Mouse (Mus musculus): Measurements from ENCODE around the gene Olfr784. TPM values are rescaled to one million over a fixed set of nuclear protein-coding genes. Genes with fewer than 3 reads are reported as not detected.

The Olfr784 gene
- total RNA-seq (2023) = not detected

GRCm38 (mm10) chr10:129383783-129384182 lies at the start of gene Olfr784:
Olfr784 (plus strand) TSS chr10:129384083.

GRCm38 (mm10) chr10:129348550-129348949 lies 35.3 kb upstream of the Olfr784 start, which contains the start of gene Olfr782:
Olfr782 (plus strand) TSS chr10:129348850.

GRCm38 (mm10) chr10:129405126-129405525 lies 21.2 kb downstream of the Olfr784 start, which contains the start of gene Olfr785:
Olfr785 (plus strand) TSS chr10:129405426.

DNA sequence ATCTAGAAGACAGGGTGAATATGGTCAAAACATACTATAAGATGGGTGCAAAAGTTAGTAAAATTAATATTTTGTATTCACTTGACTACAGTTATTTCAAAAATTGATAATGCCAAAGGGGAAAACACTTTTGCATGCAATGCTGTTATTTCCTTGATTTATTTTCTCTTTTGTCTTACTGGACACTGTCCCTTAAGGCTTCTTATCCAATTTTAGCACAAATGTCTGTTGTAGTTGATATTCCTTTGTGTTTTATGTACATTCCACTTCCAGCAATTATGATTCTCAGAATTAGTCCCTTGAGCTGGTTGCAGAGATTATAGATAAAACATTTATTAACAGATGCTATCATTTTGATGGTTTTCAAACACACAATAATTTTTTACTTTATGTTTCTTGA lies 43.1 kb downstream of the Olfr784 start, which contains the start of gene Olfr786:
Gene Olfr786 (plus strand): TSS at position 301 of the 400 bp plus-strand sequence.

Other genes with a start within 250 kb of the Olfr784 start
- gene Olfr770, start 245.1 kb upstream of the Olfr784 start, total RNA-seq (2023) = not detected
- not detected for gene Olfr771, start 219.3 kb upstream of the Olfr784 start, total RNA-seq (2023)
- gene Olfr772, start 206.2 kb upstream of the Olfr784 start, total RNA-seq (2023) = not detected
- gene Olfr773, start 196.7 kb upstream of the Olfr784 start, total RNA-seq (2023) = not detected
- not detected for gene Olfr774, start 147.9 kb upstream of the Olfr784 start, total RNA-seq (2023)
- not detected for gene Olfr775, start 135.7 kb upstream of the Olfr784 start, total RNA-seq (2023)
- not detected for gene Olfr776, start 125.0 kb upstream of the Olfr784 start, total RNA-seq (2023)
- gene Olfr777, start 112.6 kb upstream of the Olfr784 start, total RNA-seq (2023) = not detected
- not detected for gene Olfr780, start 66.0 kb upstream of the Olfr784 start, total RNA-seq (2023)
- not detected for gene Olfr781, start 55.2 kb upstream of the Olfr784 start, total RNA-seq (2023)
- gene Olfr782, start 35.2 kb upstream of the Olfr784 start, total RNA-seq (2023) = not detected
- not detected for gene Olfr785, start 21.3 kb downstream of the Olfr784 start, total RNA-seq (2023)
- not detected for gene Olfr786, start 43.2 kb downstream of the Olfr784 start, total RNA-seq (2023)
- gene Olfr787, start 77.8 kb downstream of the Olfr784 start, total RNA-seq (2023) = not detected
- not detected for gene Olfr788, start 86.9 kb downstream of the Olfr784 start, total RNA-seq (2023)
- not detected for gene Olfr789, start 100.7 kb downstream of the Olfr784 start, total RNA-seq (2023)
- gene Olfr790, start 114.4 kb downstream of the Olfr784 start, total RNA-seq (2023) = not detected
- gene Olfr791, start 137.7 kb downstream of the Olfr784 start, total RNA-seq (2023) = not detected
- not detected for gene Olfr792, start 155.1 kb downstream of the Olfr784 start, total RNA-seq (2023)
- gene Olfr794, start 183.6 kb downstream of the Olfr784 start, total RNA-seq (2023) = not detected
- not detected for gene Olfr796, start 228.5 kb downstream of the Olfr784 start, total RNA-seq (2023)
- gene Olfr798, start 243.9 kb downstream of the Olfr784 start, total RNA-seq (2023) = not detected

Measured in CD4-positive naive resting alpha-beta T cell, adult 76 days (primary cell).